Mouse (Mus musculus) liver, adult 2 months (tissue): ENCODE measurements around the gene Focad.

Source experiments
- CTCF ChIP-seq: fragments of 200-500 bp; IDR thresholded peaks from 2 replicates; pipeline ENCODE4 v1.5.1; 2011; ENCODE audit warnings: low read depth, low read length, control low read depth
- POLR2A ChIP-seq: fragments of 200-500 bp; IDR thresholded peaks from 2 replicates; pipeline ENCODE4 v1.6.1; 2011; ENCODE audit warnings: low read length, control low read depth; ENCODE audit not compliant: insufficient read depth; ENCODE audit errors: extremely low read depth

DNA sequence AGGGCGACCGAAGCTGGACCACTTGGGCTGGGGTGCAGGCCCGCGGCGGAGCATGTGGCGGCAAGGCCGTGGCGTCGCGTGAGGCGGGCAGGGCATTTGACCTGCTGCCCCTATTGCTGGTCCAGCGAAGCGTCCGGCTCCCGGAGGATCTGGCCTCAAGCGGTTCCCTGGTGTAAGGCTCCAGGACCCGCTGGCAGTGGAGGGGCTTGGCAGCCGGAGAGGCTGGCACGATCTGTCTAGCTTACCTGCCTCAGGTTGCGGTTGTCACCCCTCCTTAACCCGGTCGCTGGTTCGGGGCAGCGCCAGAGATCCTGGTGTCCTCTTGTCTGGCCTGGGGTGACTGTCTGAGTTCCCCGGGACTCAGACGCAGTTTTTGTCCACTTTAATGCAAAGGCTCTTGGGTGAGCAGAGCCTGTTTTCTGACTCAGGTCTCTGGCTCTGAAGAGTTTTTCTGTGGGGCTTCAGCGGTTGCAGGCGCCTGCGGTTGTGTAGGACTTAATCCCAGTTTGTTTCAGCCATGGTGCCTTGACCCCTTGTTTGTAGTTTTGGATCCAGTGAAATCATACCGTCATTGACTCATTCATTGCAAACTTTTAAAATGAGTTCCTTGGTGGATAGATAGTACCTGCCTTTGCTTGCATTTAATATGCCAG, 465 bp downstream of the Focad start:
- TF ChIP-seq CTCF, result no peak
- no peak for TF ChIP-seq POLR2A
